Mouse (Mus musculus) heart, adult 2 months (tissue): ENCODE measurements at regions not wholly inside any gene's neighbourhood (a gene's known extent, or its start where the extent isn't known, plus 50 kb on each side); places are given as distances from the start of the nearest gene placed in this dataset.

Source experiments
- CTCF ChIP-seq: fragments of 200-600 bp; IDR thresholded peaks from 2 replicates; pipeline ENCODE4 v1.8.1; 2022; ENCODE audit warnings: antibody characterized with exemption, mild to moderate bottlenecking, moderate library complexity
- POLR2A ChIP-seq: fragments of 200-500 bp; IDR thresholded peaks from 2 replicates; pipeline ENCODE4 v1.6.1; 2011; ENCODE audit warnings: mild to moderate bottlenecking, low read depth, low read length, control low read depth; ENCODE audit not compliant: insufficient read depth

- TF ChIP-seq POLR2A (no peak), CTCF (no peak)
These were observed 152.7 kb upstream of the N4bp1 start for GRCm38 (mm10) chr8:87037620-87038380.
